Mouse (Mus musculus): Measurements from ENCODE around the gene Galntl6.

- TF ChIP-seq CTCF (IDR thresholded peaks at IDR 0.05; ENCODE audit: control insufficient read depth, insufficient read depth, low read length) (no peak), POLR2A (IDR thresholded peaks at IDR 0.05; ENCODE audit: borderline replicate concordance, control insufficient read depth, low read depth, low read length) (no peak)
Observed at GRCm38 (mm10) chr8:57879452-57879851, 1033.0 kb downstream of the Galntl6 start.
